Comparison of ENCODE assay signal across 17 mouse cellular contexts in genomic region chr14:117786647-117787046, GRCm38 (mm10).
DNase-seq lines count a peak whose midpoint lies in the region; ATAC-seq and TF ChIP-seq lines count a peak whose summit lies in the region.
"Had no signal": no experiment of that assay in that cellular context is flagged by ENCODE, and none has a peak within 500 bp of the region (broad histone marks: within the 10 kb centered on the region; RNA-seq: fewer than 3 reads in every experiment).

No protein-coding gene starts in this region.

- H3K4me2 ChIP-seq in forebrain, embryonic 14.5 days (ENCODE audit: low read length) = peak overlapping the region; percentile 14; the same call in 1 of the 2 replicates
- H3K4me2 ChIP-seq: hindbrain, embryonic 14.5 days; lung, embryonic 14.5 days; midbrain, embryonic 15.5 days; neural tube, embryonic 12.5 days had no signal

- H3K27me3 ChIP-seq in heart, adult 2 months (ENCODE audit: control insufficient read depth, insufficient read depth, low read length) = no peaks in the 10 kb centered on the region
- no peaks in the 10 kb centered on the region for H3K27me3 ChIP-seq in forebrain, embryonic 14.5 days (replicated peaks; ENCODE audit: control insufficient read depth, insufficient read depth, low read length)
- H3K27me3 ChIP-seq: midbrain, embryonic 15.5 days; neural tube, embryonic 12.5 days had no signal

- intact Hi-C loops in heart, adult 2 months (cut with DNase I) = no loop called here

- no peak overlapping the region for H3K9ac ChIP-seq in heart, adult 2 months (ENCODE audit: low read depth, low read length)
- H3K9ac ChIP-seq in forebrain, embryonic 14.5 days (ENCODE audit: low read length) = no peak overlapping the region
- H3K9ac ChIP-seq: hindbrain, embryonic 14.5 days; lung, embryonic 14.5 days; midbrain, embryonic 15.5 days; neural tube, embryonic 12.5 days had no signal

- H3K4me1 ChIP-seq in heart, adult 2 months (ENCODE audit: control insufficient read depth, insufficient read depth, low read length) = no peaks in the 10 kb centered on the region
- H3K4me1 ChIP-seq in forebrain, embryonic 14.5 days (ENCODE audit: control insufficient read depth, insufficient read depth, low read length) = no peaks in the 10 kb centered on the region

- no peaks in the 10 kb centered on the region for H3K36me3 ChIP-seq in heart, adult 2 months (ENCODE audit: control insufficient read depth, insufficient read depth, low read length)
- no peaks in the 10 kb centered on the region for H3K36me3 ChIP-seq in forebrain, embryonic 14.5 days (ENCODE audit: control insufficient read depth, insufficient read depth, low read length)
- H3K36me3 ChIP-seq: G1E; midbrain, embryonic 15.5 days; neural tube, embryonic 12.5 days had no signal

- no peak for TF ChIP-seq POLR2A in heart, adult 2 months (IDR thresholded peaks at IDR 0.05; ENCODE audit: insufficient read depth, low read depth, low read length)

- peak; percentile 78 for DNase-seq in heart, adult 11 months
- no peak for DNase-seq in heart, adult 2 months
- DNase-seq in lung, postnatal 36 days = peak; percentile 4
- DNase-seq in lung, postnatal 4 days = no peak
- no peak for DNase-seq in forebrain, embryonic 14.5 days (ENCODE audit: low spot score)
- DNase-seq in frontal cortex, postnatal 10 days (ENCODE audit: low spot score in 2 of 2) = no peak
- DNase-seq: adrenal gland, postnatal 36 days; gastrocnemius, postnatal 36 days; kidney, adult 9 months; lung, embryonic 14.5 days; retina, postnatal 1 day had no signal

- no peak for TF ChIP-seq CTCF in heart, adult 2 months (IDR thresholded peaks at IDR 0.05)

- H3K79me2 ChIP-seq in heart, adult 2 months (replicated peaks; ENCODE audit: control insufficient read depth, insufficient read depth, low read length) = no peaks in the 10 kb centered on the region

- H3K9me3 ChIP-seq in forebrain, embryonic 14.5 days (replicated peaks; ENCODE audit: control insufficient read depth, low read length) = no peaks in the 10 kb centered on the region
- H3K9me3 ChIP-seq: midbrain, embryonic 15.5 days; neural tube, embryonic 12.5 days had no signal

- H3K4me3 ChIP-seq in heart, adult 2 months = no peak overlapping the region
- H3K4me3 ChIP-seq in forebrain, embryonic 14.5 days (ENCODE audit: low read depth, low read length) = no peak overlapping the region
- H3K4me3 ChIP-seq: midbrain, embryonic 15.5 days; neural tube, embryonic 12.5 days had no signal

- 51% methylated on average over 7 of the region's 7 CpGs for WGBS in heart, adult 2 months
- 24% methylated on average over 7 of the region's 7 CpGs for WGBS in forebrain, embryonic 14.5 days

- no peak for TF ChIP-seq EP300 in heart, adult 2 months (IDR thresholded peaks at IDR 0.05; ENCODE audit: insufficient read depth, low read depth, low read length)

- ATAC-seq in forebrain, embryonic 14.5 days = no peak
- peak; percentile 72 for ATAC-seq in megakaryocyte progenitor cell, adult 5-6 weeks (replicated peaks; ENCODE audit: poor library complexity)
- ATAC-seq in erythroid progenitor cell, adult 5-6 weeks (replicated peaks; ENCODE audit: low FRiP score, poor library complexity, severe bottlenecking) = no peak
- ATAC-seq: midbrain, embryonic 15.5 days had no signal

- H3K27ac ChIP-seq in heart, adult 2 months = no peak overlapping the region
- no peak overlapping the region for H3K27ac ChIP-seq in forebrain, embryonic 14.5 days (ENCODE audit: low read depth, low read length)
- H3K27ac ChIP-seq: hindbrain, embryonic 14.5 days; midbrain, embryonic 15.5 days; neural tube, embryonic 12.5 days had no signal

Comparison
In these comparisons a context has a peak if more than half of its experiments do, and no peak if none do; other contexts are left out.
1. DNase-seq: peak in heart, adult 11 months (single experiment) and lung, postnatal 36 days (single experiment); none in heart, adult 2 months (0 of 2), lung, postnatal 4 days (0 of 2), forebrain, embryonic 14.5 days (single experiment) and frontal cortex, postnatal 10 days (0 of 2).